Mouse (Mus musculus) myocyte (in vitro differentiated cells): ENCODE data around the gene Prox1.

Source experiments
- MYOG ChIP-seq, 3 experiments: IDR thresholded peaks; one replicate each; pipeline ENCODE4 v1.6.1; 2011; ENCODE audit warnings: control low read depth in 2 of 3, low read depth in 2 of 3, mild to moderate bottlenecking in 2 of 3; ENCODE audit not compliant: insufficient read length in 2 of 3, control insufficient read depth in 1 of 3, insufficient read depth in 1 of 3
- POLR2A ChIP-seq: IDR thresholded peaks from one replicate; pipeline ENCODE4 v1.6.1; 2011; ENCODE audit warnings: low read depth, mild to moderate bottlenecking, control low read depth, moderate library complexity; ENCODE audit not compliant: insufficient read length
- USF1 ChIP-seq: IDR thresholded peaks from one replicate; pipeline ENCODE4 v1.6.1; 2011; ENCODE audit warnings: low read depth, mild to moderate bottlenecking, control low read depth, moderate library complexity

DNA sequence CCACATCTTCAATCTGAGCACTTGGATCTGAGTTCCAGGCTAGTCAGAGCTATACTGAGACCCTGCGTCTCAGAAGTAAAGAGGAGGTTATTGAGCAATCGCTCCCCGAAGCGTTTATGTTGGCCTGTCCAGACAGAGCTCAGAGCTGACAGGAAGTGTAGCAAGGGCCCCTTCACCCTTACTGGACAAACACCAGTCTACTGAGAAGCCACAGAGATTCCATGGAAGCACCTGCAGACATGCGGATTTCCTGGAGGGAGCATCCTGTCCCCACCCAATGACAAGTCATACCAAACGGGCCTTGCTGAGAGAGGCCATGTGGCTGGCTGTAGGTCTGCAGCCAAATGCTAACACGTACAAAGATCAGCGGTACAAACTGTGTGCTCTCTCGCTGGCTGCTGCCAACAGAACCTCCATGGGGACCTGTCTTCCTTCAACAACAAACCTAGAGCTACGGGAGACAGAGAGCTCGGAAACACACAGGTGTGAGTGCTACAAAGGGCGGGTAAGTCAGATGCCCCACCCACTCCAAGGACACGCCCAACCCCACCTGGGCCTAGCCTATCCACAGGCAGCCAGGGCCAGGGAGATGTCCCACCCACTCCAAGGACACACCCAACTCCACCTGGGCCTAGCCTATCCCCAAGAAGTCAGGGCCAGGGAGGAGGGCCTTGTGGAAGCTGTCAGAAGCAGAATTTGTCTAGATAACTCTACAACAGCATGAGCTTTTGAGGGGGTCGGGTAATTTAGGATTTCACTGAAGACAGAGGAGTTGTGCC, 45.4 kb downstream of the Prox1 start:
- no peak for TF ChIP-seq POLR2A
- no peak for TF ChIP-seq USF1
- TF ChIP-seq MYOG (IDR thresholded peaks at IDR 0.05; ENCODE audit: control insufficient read depth in 1 of 3, insufficient read depth in 1 of 3, insufficient read length in 2 of 3, low read depth in 2 of 3) = no peak
